Mouse (Mus musculus) embryonic facial prominence, embryonic 11.5 days (tissue): Measurements from ENCODE around the gene 9930111J21Rik1. TPM values are rescaled to one million over a fixed set of nuclear protein-coding genes. Genes with fewer than 3 reads are reported as not detected.
"Not testable (repeated sequence)": the region's sequence is repeated elsewhere in the genome, so short reads cannot be mapped to it uniquely, and the experiment has no call there.

ENCODE experiments used
- ATAC-seq: fragments of 200-750 bp; cut with Nextera tagmentation; replicated peaks from 2 replicates; pipeline ENCODE4 v1.8.0; 2017; ENCODE audit warnings: low read depth; ENCODE audit not compliant: insufficient number of reproducible peaks, low FRiP score, low TSS enrichment
- DNase-seq: peaks from one replicate; pipeline ENCODE4 v3.0.0-alpha.2; 2015; ENCODE audit warnings: low spot score
- H3K27ac ChIP-seq: fragments of 300-500 bp; sonication (generic); replicated peaks from 2 replicates; pipeline ENCODE4 v1.5.1; 2014; ENCODE audit warnings: mild to moderate bottlenecking, low read depth, low read length, control low read depth
- H3K27me3 ChIP-seq: fragments of 300-500 bp; sonication (generic); 2 replicates; pipeline ENCODE4 v1.6.1; 2014; ENCODE audit warnings: mild to moderate bottlenecking, low read length, moderate library complexity, mixed read lengths; ENCODE audit not compliant: control insufficient read depth, insufficient read depth
- H3K36me3 ChIP-seq: fragments of 300-500 bp; sonication (generic); replicated peaks from 2 replicates; pipeline ENCODE4 v1.6.1; 2014; ENCODE audit warnings: low read depth, mild to moderate bottlenecking, low read length, moderate library complexity, mixed read lengths; ENCODE audit not compliant: control insufficient read depth, insufficient read depth
- H3K4me1 ChIP-seq: fragments of 300-500 bp; sonication (generic); 2 replicates; pipeline ENCODE4 v1.6.1; 2014; ENCODE audit warnings: low read length, mixed read lengths; ENCODE audit not compliant: control insufficient read depth, insufficient read depth
- H3K4me2 ChIP-seq: fragments of 300-500 bp; sonication (generic); 2 replicates; pipeline ENCODE4 v1.6.1; 2014; ENCODE audit warnings: low read depth, mild to moderate bottlenecking, control low read depth, low read length, moderate library complexity
- H3K4me3 ChIP-seq: fragments of 300-500 bp; sonication (generic); 2 replicates; pipeline ENCODE4 v1.5.1; 2014; ENCODE audit warnings: low read depth, low read length, control low read depth
- H3K9ac ChIP-seq: fragments of 300-500 bp; sonication (generic); replicated peaks from 2 replicates; pipeline ENCODE4 v1.6.1; 2014; ENCODE audit warnings: mild to moderate bottlenecking, control low read depth, low read length
- H3K9me3 ChIP-seq: fragments of 300-500 bp; sonication (generic); replicated peaks from 2 replicates; pipeline ENCODE4 v1.6.1; 2016; ENCODE audit warnings: mild to moderate bottlenecking, low read length, inconsistent platforms, mixed read lengths; ENCODE audit not compliant: control insufficient read depth
- WGBS: fragments of 180-500 bp; shearing (Covaris S2); extraction: QIAGEN DNeasy Blood & Tissue Kit; methylation state at CpG from one replicate; pipeline ENCODE4 v1.1.7; 2014; 5-methylcytosine and 5-hydroxymethylcytosine counted together
- polyA plus RNA-seq: library from polyadenylated mRNA; unstranded; fragments of >200 nt; fragmentation: Nextera tagmentation; extraction: Ambion mirVana; gene quantifications from 2 replicates; pipeline ENCODE4 v1.2.1, GENCODE M21; 2014

The 9930111J21Rik1 gene
- polyA plus RNA-seq, 1 experiment from 2014 or later = 0.11 TPM

GRCm38 (mm10) chr11:48989981-48990380, 10.8 kb upstream of the 9930111J21Rik1 start:
- H3K27ac ChIP-seq, H3K4me1 ChIP-seq, H3K36me3 ChIP-seq, H3K4me2 ChIP-seq, ATAC-seq, H3K9me3 ChIP-seq, DNase-seq, H3K4me3 ChIP-seq, H3K9ac ChIP-seq, H3K27me3 ChIP-seq: not testable (repeated sequence)
- 47% methylated on average over 1 of the region's 2 CpGs for WGBS

DNA sequence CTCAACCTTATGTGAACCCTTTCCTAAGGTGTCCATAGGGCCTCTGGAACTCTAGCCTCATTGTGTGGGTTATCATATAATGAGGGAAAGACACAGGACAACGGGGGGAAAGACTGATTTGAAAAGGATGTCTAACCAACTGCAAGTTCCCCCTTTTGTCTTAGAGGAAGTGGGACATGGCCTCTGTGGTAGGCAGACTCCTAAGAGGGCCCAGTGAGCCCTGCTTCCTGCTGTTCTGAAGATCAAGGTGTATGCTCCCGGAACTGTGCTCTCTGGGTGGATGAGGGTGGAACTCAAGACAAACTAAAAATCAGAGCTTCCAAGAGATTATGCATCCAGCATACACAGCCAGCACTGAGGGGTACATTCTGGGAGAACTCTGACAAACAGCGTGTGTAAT, 9.0 kb upstream of the 9930111J21Rik1 start:
- not testable (repeated sequence) for H3K4me1 ChIP-seq, H3K4me2 ChIP-seq, H3K36me3 ChIP-seq, DNase-seq, H3K27me3 ChIP-seq, ATAC-seq, H3K4me3 ChIP-seq, H3K9me3 ChIP-seq, H3K9ac ChIP-seq, H3K27ac ChIP-seq
- WGBS = 73% methylated on average over 2 of the region's 3 CpGs

GRCm38 (mm10) chr11:48982848-48983247, 3.6 kb upstream of the 9930111J21Rik1 start:
- H3K27ac ChIP-seq, H3K27me3 ChIP-seq, H3K36me3 ChIP-seq, H3K9ac ChIP-seq, H3K9me3 ChIP-seq, ATAC-seq, DNase-seq, H3K4me1 ChIP-seq, H3K4me2 ChIP-seq, H3K4me3 ChIP-seq: not testable (repeated sequence)
- no CpG with 5 or more reads among the region's 3 CpGs for WGBS

DNA sequence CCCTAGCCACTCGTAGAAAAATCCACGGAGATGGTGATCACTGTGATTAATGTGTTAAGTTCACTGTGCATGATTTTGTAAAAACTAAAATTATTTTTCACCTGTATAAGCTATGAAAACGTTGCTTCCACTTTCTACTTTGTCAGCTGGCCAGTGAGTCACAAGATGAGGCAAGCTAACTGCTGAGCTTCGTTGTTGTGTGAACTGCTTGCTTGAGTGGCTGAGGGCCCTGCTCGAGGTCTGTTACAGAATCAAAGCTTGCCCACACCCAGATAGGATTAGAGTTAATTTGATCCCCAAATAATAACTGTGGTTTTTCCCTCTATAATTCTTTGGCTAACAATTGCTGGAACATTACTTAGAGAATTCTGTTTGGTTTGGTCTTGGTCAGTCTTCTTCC, 854 bp upstream of the 9930111J21Rik1 start:
- DNase-seq, H3K4me3 ChIP-seq, H3K27ac ChIP-seq, H3K9ac ChIP-seq, H3K4me1 ChIP-seq, H3K4me2 ChIP-seq, H3K36me3 ChIP-seq, H3K9me3 ChIP-seq, ATAC-seq, H3K27me3 ChIP-seq: not testable (repeated sequence)
- no CpG with 5 or more reads among the region's 5 CpGs for WGBS

DNA sequence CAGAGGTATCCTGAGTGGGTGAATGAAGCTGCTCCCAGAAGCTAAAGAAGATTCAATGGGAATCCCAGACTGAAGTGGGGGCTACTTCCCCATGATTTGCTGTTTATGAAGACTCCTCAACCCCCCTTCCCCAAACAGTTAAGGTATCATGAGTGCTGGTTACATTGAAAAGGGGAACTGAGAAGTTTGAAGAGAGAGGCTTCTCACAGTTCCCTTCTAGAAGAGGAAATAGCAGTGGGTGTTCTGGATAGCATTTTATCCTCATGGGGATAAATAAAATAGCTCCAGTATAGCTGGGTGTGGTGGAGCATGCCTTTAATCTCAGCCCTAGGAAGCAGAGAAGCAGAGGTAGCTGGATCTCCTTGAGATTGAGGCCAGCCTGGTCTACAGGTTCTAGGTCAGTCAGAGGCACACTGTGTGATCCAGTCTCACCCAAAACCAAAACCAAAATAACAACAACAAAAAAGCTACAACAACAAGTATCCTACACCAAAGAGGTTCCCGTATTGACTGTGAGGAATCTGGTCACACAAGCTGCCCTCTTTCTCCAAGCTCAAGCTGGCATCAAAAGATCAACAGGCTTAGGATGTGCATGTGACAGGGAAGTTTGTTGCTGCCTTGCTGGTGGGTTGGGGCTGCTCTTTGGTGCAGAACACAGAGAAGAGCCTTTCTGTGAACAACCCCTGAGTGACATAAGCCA, 808 bp downstream of the 9930111J21Rik1 start, which contains the start of gene Olfr56:
Gene Olfr56 (plus strand): TSS at position 650 of the 700 bp plus-strand sequence.
- H3K27me3 ChIP-seq, H3K36me3 ChIP-seq, H3K4me2 ChIP-seq, H3K9ac ChIP-seq, H3K4me1 ChIP-seq, H3K9me3 ChIP-seq, H3K27ac ChIP-seq, ATAC-seq, H3K4me3 ChIP-seq, DNase-seq: not testable (repeated sequence)
- no CpG with 5 or more reads among the region's 1 CpGs for WGBS

DNA sequence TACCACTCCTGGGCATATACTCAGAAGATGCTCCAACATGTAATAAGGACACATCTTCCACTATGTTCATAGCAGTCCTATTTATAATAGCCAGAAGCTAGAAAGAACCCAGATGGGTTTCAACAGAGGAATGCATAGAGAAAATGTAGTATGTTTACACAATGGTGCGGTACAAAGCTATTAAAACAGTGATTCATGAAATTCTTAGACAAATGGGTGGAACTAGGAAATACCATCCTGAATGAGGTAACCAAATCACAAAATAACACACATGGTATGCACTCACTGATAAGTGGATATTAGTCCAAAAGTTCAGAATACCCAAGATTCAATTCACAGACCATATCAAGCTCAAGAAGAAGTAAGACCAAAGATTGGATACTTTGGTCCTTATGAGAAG, 4.5 kb downstream of the 9930111J21Rik1 start:
- H3K27me3 ChIP-seq, H3K9ac ChIP-seq, H3K27ac ChIP-seq, DNase-seq, H3K36me3 ChIP-seq, H3K9me3 ChIP-seq, H3K4me1 ChIP-seq, ATAC-seq, H3K4me3 ChIP-seq, H3K4me2 ChIP-seq: not testable (repeated sequence)
- no CpG with 5 or more reads among the region's 1 CpGs for WGBS

GRCm38 (mm10) chr11:48946090-48946489, 33.1 kb downstream of the 9930111J21Rik1 start, which contains the start of gene Psme2b:
Gene Psme2b, minus strand, starts transcription at chr11:48946190.
- 96% methylated on average over 6 of the region's 6 CpGs for WGBS
- not testable (repeated sequence) for H3K4me3 ChIP-seq, H3K4me1 ChIP-seq, H3K9ac ChIP-seq, H3K27ac ChIP-seq, H3K27me3 ChIP-seq, H3K4me2 ChIP-seq, H3K36me3 ChIP-seq, H3K9me3 ChIP-seq, ATAC-seq, DNase-seq

DNA sequence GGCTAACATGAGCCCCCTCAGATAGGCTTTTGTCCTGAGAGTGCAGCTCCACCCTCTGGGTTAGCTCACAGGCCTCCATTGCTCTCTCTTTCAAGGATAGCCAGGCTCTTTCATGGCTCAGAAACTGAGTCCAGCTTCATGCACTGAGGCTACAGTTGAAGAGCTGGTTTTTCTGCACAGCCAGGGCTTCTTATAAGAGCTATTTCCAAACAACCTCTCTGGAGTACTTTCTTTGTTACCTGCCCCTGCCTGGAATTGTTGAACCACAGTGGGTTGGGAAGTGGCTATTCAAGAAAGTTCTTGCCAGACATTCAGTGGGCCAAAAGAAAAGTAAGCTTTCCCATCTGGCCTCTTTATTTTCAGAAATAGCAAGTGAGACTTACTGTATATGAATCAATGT, 39.9 kb downstream of the 9930111J21Rik1 start:
- H3K9me3 ChIP-seq, DNase-seq, H3K27ac ChIP-seq, H3K9ac ChIP-seq, H3K4me1 ChIP-seq, H3K36me3 ChIP-seq, H3K4me2 ChIP-seq, H3K27me3 ChIP-seq, H3K4me3 ChIP-seq, ATAC-seq: not testable (repeated sequence)
